Mouse (Mus musculus) layer of hippocampus, adult 11-12 months (tissue): ENCODE measurements around the gene Agtpbp1.

ENCODE experiments used
- DNase-seq: peaks from one replicate; pipeline ENCODE4 v3.0.0; 2022; ENCODE audit warnings: low spot score

The Agtpbp1 gene

DNA sequence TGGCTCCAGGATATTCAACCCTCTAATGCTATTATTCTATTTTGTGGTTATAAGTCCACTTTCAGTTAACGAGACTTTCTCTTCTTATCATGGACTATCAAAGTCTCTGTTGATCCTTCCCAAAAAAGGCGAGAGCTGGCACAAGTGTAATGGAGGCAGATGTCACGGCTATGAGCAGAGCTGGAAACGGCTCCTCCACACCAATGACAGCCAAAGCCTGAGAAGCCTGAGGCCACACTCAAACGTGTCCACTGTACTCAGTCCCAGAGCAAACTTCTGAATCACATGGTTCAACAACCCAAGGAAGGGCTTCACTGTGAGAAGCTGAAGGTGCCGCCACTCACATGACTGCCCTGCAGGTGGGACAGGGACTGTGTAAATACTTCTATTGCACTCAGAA, 51.7 kb downstream of the Agtpbp1 start:
- DNase-seq: no peak

DNA sequence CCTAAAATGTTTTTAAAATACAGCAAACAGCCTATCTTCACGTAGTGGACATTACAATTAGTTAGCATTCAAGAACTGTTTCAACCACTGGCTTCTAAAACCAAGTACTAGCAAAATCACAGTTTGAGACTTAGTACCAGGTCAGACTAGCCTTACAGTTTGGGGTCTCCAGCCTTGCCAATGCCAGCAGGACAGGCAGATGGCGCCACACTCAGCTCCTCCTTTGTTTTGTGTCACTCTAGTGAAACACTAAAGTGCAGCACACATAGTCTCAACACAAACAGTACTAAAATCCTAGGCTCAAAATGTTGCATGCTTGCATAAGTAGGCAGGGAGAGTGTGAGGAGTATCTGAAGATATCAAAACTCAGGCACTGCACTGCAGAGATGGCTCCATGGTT, 53.8 kb downstream of the Agtpbp1 start:
- no peak for DNase-seq

DNA sequence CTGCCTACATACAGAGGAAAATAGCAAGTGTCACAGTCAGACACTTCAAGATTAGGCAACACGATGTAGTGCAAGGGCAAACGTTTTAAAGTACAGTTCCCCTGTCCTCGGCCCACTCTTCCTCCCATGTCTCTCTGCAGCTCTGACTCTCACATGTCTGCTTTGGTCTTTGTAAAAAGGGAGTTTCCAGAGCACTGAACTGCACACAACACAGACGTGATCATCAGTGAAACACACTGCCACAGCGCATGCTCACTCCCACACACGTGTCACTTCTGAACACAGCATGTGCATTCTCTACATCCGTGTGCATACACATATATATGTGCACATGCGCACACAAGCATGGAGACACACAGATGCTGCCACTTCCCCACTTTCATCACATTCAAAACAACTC, 54.5 kb downstream of the Agtpbp1 start:
- DNase-seq: no peak

DNA sequence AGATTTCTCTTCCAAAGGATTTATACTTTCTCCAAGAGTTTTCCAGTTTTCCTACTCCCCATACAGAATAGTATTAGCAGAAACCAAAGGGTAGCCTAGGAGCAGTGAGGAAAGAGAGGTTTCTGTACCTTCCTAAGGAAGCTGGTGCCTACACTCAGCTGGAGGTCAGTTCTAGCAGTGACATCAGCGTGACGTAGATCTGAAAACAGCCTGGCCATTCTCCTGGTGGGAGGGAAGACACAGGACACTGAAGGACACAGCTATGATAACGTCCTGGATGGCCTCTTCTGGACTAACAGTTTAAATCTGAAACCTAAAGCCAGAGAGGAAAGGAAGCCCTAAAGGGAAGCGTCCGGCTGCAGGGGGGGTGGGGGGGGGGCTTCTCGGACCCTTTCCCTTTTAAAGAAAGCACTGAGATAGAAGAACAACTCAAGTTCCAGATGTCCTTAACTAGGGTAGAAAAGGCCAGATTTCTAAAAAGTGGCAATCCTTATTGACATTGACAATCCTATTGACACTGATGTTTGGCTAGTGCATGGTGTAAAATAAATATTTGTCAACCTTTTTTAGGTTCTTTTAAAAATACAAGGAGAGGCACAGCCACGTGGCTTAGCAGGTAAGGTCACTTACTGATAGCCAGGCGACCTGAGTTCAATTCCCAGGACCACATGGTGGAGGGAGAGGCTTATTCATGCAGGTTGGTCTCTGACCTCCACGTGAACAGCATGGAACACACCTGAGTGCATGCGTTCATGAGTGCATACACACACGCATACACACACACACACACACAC, 63.6 kb downstream of the Agtpbp1 start:
- no peak for DNase-seq

DNA sequence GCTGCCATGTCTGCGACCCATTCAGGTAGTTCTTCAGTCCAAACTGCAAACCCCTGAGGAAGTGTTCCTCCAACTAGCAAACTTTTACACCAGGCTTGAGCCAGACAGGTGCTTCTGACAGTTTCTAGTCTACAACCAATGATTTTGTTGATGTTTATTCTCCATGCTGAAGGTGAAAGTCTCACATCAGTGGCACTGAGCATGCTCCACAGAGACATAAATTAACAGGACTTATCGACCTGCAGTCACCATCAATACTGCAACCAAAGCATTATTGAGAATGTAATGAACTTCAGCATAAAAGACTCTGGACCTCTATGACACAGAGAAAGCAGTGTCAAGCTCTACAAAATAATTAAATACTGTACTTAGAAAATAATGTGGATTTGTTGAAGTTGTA, 64.2 kb downstream of the Agtpbp1 start:
- no peak for DNase-seq

DNA sequence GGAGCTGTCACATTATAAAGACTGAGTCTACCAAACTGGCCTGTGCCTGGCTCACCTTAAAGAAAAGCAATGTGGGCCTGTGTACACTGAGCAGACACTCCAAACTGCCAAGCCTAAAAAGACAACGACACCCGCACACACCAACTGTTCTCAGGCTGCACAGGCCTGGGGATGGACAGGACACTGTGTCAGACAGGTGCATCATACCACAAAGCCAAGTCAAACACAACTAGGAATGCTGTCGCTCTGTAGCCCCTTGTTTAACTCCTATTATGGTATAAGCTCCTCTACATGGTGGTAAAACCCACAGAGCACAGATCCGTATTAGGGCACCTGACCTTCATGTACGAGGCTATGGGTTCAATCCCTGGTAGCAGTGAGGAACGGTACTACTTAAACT, 65.5 kb downstream of the Agtpbp1 start:
- DNase-seq: no peak

DNA sequence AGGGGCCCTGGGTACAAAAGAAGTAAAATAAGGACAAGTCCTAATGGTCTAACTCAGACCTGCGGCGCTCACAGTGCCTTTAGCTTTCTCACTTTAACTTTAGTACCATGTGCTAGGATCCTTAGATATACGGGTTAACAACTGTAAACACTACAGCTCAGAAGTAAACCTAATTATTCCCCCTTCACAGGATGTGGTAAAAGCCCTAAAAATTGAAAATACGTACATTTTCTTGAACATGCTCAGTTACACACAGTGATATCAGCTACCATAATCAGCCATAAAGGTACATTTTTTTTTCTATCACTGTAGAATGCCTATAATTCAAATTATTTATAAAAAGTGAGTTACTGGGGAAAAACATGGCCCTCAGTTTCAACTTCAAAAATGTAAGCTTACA, 67.0 kb downstream of the Agtpbp1 start:
- no peak for DNase-seq

DNA sequence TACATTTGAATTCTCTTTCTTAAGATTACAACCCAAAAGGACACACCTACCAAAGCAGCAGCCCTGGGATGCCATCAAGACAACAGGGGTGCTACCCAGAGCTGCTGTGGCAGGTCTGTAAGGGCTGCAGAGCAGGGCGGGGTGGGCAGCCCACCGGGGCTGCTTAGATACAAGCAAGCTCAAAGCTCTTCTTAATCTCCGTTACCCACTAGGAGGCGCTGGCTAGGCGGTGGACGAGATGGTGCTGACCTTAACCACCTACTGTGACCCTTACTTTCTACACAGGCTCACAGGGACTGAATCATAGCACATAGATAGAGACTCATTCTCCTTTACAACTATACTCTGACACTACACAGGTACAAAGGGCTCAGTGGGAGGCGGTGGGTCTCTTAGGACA, 70.0 kb downstream of the Agtpbp1 start:
- peak; percentile 37 for DNase-seq

DNA sequence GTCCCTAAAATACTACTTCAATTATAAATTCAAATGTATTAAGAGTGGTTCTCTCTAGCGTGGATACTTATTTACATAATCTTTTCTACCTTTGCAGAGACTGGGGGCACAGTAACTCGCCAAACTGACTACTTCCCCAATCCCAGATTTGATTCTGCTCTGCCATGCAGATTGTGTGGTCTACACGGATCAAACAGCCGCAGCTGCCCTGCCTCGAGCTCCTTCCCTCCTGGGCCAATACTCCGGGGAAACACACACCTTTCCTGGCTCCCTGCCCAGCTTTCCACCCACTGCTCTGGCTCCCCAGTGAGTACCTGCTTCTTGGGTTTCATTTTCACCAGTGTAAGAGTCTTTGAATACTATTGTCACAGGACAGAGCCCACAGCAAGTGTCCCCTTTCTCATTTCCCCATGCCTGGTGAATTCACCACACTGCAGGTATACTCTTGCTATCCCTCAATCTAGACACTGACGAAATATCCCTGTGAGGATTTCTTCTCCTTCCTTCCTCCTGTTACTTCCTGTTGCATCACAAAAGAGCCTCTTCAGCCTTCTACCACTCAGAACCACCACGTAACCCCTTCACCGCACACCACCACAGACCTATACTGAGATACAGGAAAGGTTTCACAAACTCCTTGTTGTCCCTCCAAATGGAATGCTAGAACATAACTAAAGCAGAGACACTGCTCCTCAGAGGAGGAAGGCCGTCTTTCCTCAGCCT, 75.2 kb downstream of the Agtpbp1 start:
- no peak for DNase-seq

DNA sequence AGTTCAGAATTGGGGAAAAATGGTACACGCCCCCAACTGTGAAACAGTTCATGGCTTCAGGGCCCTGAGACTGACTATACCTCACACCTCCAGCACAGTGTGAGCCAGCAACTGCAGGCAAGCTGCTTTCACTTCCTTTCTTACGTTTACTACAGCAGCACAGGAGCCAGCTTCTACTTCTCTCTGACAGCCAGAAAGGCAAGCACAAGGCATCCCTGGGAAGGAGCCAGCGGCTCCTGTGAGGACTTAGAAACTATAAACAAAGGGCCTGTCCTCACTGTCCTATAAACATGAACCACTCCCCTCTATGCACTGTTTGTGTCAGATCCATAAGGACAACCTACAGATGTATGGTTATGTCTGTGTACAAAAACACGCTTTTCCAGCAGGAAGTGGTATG, 76.4 kb downstream of the Agtpbp1 start:
- DNase-seq: no peak

DNA sequence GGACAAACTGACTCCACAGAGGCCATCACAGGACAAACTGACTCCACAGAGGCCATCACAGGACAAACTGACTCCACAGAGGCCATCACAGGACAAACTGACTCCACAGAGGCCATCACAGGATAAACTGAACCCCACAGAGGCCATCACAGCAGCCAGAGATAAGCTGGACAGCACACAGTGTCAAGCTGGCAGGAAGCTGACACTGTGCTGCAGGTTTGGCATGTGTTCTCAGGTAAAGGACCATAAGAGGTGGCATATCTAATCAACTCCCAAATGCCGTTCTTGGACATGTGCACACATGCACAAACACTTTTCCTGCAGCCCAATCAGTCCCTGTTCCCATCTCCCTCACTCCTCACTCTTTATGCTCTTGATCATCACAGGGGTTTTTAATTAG, 78.6 kb downstream of the Agtpbp1 start:
- no peak for DNase-seq

DNA sequence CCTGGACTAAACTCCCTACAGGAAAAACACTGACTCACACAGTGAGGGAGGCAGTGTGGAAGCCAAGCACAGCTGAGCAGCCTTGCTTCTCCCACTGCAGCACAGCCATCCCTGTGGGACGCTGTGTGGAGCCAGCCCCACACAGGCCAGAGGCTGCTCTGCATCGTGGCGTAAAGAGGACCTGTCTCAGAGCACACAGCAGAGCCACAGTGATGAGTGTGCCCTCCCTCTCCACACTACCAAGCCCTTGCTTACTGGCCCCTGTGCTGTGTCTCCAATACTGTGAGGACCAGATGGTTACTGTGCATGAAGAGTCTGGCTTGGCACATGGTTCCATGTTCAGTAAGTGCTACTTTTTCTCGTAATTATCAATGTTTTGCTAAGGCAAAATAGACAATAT, 79.2 kb downstream of the Agtpbp1 start:
- DNase-seq: peak; percentile 50

DNA sequence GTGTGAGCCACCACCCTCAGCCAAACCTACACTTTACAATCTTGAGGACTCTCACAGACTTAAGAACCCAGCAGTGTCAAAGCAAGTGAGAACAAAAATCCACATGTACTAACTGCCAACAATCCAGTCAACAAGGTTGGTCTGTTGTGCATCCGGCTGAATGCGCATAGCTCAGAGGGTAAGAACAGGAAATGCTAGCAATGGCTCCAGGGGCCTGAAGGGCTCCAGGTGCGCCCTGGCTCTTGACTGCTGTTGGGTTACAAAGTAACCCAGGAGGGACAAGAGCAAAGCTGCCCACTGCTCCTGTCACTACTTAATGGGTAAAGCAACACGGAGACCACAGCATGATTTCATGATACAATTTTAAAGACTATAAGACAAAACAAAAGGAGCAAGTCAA, 81.4 kb downstream of the Agtpbp1 start:
- no peak for DNase-seq

DNA sequence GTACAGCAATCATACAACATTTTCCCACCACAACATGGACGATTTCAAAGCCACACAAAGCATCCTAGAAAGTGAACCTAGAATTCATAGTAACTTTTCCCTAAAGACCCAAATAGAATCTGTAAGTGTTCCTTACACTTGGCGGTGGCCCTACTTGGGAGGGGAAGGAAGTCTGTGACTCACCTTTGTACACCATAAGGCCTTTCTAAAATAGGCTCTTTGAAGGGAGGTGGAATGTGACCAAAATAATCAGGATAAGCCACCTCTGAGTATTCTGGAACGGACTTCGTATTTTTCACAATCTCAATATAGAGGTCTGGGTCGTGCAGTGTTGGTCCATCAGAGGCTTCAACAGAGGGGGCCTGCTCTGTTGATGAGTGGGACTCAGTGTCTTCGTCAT, 85.2 kb downstream of the Agtpbp1 start:
- DNase-seq: no peak

DNA sequence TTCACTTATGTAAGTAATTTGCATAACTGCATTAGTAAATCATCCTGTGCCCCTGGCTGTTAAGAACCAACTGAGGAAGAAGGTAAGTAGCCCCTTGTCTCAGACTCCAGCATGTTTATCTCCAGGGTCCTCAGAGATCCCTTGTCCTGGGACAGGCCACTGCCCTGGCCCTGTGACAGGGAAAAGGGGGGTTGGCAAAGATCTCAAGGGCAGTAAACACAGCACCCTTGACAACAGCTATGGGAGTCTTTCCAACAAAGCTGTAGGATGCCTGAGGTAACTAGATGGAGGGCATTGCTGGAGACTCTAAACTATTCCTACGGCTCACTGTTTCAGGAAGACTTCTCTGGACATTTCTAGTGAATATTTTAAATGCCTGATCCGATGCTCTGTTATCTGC, 85.7 kb downstream of the Agtpbp1 start:
- no peak for DNase-seq

DNA sequence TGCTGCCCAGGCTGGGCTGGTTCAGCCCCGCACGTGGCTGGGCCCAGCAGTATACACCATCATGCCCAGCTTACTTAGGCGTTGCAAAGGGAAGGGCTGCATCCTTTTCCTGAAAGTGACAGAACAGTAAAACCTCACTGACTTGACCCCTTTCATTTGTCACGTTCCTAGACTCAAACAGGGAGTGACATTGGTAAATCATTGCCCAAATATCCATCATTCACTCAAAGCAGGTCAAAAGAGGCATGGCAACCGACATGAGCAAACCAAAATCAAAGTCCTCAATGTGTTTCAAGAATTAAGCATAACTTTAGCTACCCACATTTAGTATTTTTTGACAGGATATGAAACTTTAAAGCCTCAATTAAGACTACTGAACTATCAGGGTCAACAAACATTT, 86.8 kb downstream of the Agtpbp1 start:
- no peak for DNase-seq

DNA sequence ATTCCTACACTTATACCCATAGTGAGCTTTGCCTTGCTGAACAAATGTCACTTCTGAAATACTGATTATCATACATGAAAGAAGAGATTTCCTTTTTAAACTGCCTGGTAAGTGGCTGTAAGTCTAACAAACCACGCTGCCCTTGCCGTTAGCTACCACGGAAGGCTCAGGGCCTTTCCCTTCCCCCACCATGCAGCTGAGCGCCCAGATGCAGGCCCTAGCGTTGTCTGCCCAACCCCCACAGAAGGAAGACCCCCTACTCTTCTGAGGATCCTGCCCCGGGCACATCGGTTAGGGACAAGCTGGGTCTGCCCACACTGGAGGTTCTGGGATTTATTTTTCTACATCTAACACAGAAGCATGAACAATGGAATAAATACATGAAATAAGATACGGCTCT, 89.2 kb downstream of the Agtpbp1 start:
- no peak for DNase-seq

DNA sequence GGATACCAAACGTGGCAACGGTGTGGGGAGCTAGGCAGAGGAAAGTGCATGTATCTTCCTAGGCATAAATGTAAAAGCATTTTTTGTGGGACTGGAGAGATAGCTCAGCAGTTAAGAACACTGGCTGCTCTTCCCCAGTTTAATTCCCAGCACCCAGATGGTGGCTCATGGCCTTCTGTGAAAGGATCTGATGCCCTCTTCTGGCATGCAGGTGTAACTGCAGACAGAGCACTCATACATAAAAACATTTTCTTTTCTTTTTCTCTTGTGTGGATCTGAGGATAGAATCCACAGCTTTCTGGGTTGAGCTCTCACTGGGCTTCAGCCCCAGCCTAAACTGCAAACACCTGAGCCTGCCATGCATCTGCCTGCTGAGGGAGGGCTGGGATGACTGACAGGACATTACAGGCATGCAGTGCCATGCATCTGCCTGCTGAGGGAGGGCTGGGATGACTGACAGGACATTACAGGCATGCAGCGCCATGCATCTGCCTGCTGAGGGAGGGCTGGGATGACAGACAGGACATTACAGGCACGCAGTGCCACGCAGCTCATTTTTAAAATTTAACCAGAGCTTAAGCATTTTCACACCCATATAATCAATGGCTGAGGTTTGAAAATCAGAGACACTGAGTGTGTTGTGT, 90.3 kb downstream of the Agtpbp1 start:
- no peak for DNase-seq

DNA sequence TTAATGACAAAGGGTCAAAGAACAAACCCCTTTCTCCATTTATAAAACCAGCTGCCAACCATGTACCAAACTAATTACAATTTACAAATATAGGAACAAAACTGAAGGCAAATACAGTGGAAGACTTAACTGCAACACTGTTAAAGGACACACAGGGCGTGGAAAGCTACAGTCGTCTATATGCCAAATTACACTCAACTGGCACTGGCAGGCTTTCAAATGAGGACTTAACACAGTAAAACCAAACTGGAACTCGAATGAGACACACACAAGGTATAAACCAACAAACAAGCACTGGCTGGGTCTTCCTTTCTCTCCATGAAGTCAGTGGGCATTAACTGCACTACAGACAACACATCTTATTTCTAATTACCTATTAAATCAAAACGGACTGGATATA, 94.3 kb downstream of the Agtpbp1 start:
- DNase-seq: no peak

DNA sequence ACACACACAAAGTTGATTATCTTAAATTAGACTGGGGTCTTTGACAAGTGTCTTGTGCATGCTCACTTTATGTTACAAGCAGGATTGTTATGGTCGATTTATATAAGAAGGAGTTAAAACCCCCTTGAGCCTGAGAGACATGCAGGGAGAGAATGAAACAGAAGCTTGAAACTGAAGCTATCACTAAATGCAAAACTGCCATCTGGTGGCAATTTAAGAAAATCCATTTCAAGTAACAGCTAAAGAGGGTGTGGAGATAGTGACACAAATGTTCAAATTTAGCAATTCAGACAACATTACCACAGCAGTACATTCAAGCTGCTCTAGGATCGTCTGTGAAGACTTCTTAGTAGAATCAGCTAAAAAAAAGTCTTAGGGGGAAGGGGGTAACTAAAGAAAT, 95.9 kb downstream of the Agtpbp1 start:
- DNase-seq: no peak

DNA sequence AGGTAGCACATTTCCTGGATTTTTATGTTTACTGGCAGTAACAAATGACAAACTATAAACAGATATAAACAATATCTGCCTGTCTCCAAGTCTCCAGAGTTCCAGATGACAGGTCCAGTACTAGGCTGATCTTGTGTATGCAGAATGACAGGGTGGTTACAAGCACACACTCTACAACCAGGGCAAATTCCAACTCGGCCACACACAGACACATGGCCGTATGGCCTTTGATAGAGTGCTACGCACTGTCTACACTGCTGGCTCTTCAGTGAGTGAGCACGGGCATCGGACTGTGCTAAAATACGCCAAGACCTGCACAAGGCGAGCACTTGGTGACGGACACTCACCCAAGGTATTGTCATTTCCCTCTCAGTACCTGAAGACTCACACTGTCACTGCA, 97.7 kb downstream of the Agtpbp1 start:
- DNase-seq: no peak

DNA sequence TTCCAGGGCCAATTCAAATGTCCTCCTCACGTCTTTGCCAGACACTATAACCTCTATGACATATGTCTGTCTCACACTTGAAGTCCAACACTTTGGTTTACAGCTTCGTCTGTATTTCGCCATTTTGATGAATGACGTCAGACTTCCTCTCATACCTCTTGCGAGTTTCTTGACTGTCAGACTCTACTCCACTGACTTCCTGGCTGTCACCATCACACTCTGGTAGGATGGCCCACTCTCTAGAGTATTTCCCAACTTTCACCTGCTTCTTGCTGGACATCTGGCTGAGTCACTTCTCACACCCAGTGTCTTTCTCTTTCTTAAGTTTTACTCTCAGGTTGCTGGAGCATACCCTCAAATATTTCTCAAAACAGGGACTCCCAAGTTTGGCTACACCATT, 98.8 kb downstream of the Agtpbp1 start:
- no peak for DNase-seq

DNA sequence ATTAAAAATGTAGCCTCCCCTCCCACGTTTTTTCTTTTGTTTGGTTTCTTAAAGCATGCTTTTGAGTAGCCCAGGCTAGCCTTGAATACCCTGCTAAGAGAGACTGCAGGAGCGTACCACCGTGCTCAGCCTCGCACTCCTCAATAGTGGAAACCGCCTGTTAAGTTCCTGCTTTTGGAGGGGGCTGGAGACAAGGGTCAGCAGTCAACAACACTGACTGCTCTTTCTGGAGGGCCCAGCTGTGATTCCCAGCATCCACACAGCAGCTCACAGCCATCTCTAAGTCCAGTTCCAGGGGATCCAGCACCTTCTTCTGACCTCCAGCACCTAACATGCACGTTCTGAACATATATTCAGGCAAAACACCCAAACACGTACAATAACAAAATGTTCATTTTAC, 99.6 kb downstream of the Agtpbp1 start:
- DNase-seq: no peak
